Mouse (Mus musculus) gastrocnemius, postnatal 14 days (tissue): ENCODE measurements at regions not wholly inside any gene's neighbourhood (a gene's known extent, or its start where the extent isn't known, plus 50 kb on each side); places are given as distances from the start of the nearest gene placed in this dataset.
A peak's percentile ranks its signal among the peaks of the same experiment; 100 is the strongest.

Experiments
- DNase-seq: peaks from one replicate; pipeline ENCODE4 v3.0.0; 2021; ENCODE audit warnings: mixed read lengths
- intact Hi-C: fragments of 180-260 bp; cut with DNase I; formaldehyde crosslinking; loops from one replicate; pipeline ENCODE4 v1.15.1; 2025; ENCODE audit warnings: low total_unique reads

DNA sequence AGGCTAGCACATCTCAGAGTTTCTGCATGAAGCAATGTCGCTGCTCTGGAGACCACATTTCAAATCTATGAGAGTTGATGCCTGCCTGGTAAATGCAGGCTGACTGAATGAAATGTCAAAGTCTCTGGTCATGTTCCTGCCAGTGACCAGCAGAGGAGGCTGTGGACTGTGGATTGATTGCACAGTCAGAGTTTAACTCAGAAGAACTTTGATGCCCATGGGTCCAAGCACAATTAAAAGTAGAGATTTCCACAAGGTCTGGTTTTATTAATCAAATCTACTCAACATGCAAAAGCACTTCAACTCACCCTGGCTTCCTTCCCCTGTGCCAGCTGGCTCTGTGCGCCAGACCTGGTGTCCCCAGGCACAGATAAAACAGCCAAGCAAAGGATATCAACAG, 81.3 kb downstream of the Hsd17b3 start:
- DNase-seq, result no peak
- intact Hi-C loops, result no loop called here

GRCm38 (mm10) chr13:64002945-64003459, 86.0 kb downstream of the Hsd17b3 start:
- peak; percentile 11 for DNase-seq
- intact Hi-C loops, result no loop called here

DNA sequence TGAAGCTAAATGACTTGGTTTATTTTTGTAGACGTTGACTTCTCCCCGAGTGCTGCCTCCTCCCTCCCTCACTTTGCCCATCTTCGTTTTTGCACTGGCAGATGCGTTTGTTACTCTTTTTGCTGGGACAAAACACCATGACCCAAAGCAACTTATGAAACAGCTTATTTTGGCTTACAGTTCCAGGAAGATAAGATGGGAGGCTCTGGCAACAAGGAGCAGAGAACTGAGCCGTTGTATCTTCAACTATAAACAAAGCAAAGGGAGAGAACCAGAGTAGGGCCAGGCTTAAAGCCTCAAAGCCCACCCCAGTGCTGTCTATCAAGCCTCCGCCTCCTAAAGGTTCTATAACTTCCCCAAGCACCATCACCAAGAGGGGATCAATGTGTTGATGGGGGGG, 88.7 kb downstream of the Hsd17b3 start:
- intact Hi-C loops, result no loop called here

GRCm38 (mm10) chr13:63998647-63999046, 90.4 kb downstream of the Hsd17b3 start:
- no peak for DNase-seq
- intact Hi-C loops, result no loop called here

More for the DNA sequence above, 88.7 kb downstream of the Hsd17b3 start:
- no peak for DNase-seq

DNA sequence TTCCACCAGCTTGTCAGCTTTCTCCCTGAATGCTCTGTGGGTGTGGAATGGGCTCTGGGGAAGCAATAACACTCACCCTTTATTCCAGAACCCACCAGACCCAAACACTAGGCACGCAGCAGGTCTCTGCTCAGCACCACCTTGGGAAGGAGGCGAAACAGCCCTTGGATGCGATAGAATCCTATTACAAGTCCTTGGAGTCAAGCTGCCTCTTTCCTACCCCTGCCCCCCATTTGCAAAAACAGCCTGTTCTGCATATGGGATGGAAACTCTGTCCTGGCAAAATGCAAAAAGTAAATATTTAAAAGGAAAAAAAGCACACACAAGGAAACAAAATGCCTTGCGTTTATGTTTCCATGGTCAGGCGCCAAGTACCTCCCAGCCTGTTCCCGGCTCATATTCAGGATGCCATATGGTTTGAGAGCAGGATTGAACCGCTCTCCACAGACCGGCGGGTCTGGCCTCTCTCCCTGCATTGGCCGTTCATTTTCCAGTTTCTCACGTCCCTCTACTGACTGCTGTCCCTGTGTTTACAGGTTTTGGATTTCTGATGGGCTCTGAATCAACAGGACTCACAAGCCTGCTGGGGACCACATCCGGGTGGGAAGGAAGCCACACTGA, 95.1 kb downstream of the Hsd17b3 start:
- intact Hi-C loops, result no loop called here

GRCm38 (mm10) chr13:63992989-63993388, 96.0 kb downstream of the Hsd17b3 start:
- intact Hi-C loops, result no loop called here
- DNase-seq, result no peak

More for the DNA sequence above, 95.1 kb downstream of the Hsd17b3 start:
- DNase-seq, result no peak

DNA sequence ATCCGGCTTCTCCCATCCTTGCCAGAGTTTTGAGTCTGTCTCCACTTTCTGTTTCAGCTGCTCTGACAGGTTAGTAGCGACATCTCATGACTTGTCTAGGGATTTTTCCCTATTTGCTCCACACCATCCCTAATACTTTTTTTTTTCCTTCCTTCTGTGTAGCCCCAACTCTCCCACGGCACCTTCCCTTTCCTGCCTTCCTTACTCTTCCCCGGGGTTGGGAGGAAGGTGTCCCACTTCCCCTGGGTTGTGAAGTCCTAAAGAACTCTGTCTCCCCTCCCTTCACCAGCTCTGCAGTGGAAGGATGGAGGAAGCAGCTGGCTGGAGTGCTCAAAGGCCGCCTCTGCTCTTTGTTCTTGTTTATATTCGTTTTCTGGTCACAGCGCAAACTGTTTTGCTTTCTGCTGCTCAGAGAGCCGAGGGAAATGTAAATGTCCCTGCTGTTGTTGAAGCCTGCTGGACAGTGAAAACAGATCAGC, 98.5 kb downstream of the Hsd17b3 start:
- intact Hi-C loops, result no loop called here
- no peak for DNase-seq

DNA sequence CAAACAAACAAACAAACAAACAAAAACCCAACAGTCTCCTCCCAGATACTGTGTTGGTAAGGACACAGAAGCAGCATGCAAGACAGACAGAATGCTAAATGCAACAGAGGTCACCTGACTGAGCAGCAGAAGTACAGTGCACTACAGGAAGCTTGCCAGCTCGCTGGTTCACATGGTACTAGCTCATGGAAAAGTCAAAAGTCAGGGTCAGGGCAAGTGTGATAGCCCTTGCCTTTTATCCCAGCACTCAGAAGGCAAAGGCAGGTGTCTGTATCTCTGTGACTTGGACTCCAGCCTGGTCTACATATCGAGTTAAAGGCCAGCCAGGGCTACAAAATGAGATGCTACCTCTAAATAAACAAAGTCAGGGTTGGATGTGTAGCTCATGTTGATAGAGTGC, 99.3 kb downstream of the Hsd17b3 start:
- intact Hi-C loops, result no loop called here

DNA sequence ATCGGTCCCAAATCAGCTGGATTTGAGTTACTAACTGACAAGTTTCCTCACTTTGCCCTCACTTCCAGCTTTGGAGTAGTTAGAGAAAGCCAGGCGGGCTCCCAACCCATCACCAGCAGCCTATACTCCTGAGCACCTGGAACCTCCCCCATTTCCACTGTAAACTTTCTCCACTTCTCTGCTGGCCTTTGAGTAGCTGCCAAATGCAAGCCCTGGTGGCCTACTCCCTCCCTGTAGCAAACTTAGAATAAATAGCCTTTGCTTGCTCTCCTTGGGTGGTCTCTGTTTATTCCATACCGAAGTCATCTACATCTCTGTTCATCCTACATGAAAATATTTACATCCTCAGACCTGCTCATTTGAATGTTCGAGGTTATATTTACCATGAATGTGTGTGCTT, 100.8 kb downstream of the Hsd17b3 start:
- intact Hi-C loops, result no loop called here

More for the DNA sequence above, 99.3 kb downstream of the Hsd17b3 start:
- DNase-seq, result no peak

DNA sequence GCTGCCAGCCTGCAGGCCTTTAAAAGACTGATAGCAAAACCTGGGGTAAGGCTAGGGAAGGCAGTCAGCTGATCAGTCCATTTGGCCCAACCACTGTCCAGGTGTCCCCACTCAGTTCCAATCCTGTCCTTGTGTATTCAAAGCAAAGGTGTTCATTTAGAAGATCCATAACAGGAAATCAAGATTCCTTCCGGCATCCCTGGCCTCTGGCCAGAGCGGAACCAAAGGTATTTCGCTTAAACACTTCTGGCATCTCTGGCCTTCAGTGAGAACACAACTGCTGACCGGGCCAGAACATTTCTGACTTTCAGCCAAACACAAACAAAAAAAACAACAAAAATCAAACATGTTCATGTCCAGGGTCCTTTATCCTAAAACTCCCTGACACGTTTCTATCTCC, 102.3 kb downstream of the Hsd17b3 start:
- peak; percentile 11 for DNase-seq
- intact Hi-C loops, result no loop called here

More for the DNA sequence above, 100.8 kb downstream of the Hsd17b3 start:
- no peak for DNase-seq

DNA sequence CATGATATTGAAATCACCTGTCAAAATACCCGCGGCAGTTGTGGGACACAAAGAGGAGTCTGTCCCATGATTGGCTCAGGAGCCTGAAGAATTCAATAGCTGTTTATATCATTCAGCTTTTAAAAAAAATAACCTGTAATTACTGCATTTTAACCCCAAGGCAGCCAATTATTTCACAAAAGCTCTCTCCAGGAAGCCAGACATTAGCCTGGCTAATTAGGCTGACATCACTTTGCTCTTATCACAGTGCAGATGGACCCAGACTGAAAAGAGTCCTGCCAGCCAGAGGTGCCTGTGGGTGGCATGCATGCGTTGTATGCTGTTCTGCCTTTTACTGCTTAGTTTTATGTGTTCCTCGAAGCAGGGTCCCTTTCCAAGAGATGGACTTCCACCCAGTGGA, 103.4 kb downstream of the Hsd17b3 start:
- DNase-seq, result no peak
- intact Hi-C loops, result no loop called here

DNA sequence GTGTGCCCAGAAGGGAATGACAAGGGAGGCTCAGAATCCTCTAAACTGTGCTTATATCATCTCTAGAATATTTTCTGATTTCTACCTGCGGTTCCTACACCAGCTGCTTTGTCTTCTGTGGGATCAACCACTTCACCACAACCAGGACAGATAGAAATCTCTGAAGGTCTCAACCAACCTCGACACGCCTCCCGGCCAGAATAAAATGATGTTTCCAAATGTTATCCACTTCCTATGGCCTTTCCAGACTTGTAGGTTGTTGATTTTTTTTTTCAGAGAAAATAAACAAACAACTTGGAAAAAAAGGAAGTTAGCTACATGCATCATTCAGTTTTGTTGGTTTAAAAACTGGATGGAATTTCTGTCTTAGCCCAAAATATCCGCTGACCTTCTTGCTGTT, 103.9 kb downstream of the Hsd17b3 start:
- intact Hi-C loops, result no loop called here

DNA sequence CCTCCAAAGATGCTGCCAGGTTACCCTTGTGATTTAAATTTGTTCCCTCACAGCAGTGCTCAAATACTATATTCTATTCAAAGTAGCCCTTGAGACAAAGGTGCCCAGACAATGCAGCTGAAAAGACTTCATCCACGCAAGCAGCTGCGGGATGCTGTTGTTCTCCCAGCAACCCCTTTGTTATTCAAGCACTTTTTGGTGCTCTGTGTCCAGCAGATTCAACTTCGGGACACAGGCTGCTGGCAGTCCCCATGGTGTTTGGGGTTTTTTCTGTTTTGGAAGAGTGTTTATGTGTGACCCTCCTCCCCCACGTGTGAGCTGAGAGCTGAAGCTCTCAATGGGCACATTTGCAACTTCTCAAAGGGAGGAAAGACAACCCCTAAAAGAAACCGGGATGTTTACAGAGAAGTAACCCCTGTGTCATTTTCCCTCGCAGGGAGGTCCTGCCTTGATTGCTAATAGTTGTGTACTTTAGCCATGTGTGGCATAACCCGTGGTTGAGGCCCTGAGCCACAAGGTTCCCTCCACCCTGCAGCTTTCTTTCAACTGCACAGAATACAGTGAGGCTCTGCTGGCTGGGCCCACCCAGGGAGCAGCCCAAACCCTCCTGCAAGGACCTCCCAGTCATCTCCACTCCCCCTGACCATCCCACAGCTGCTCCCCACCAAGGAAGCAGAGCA, 108.9 kb downstream of the Hsd17b3 start:
- intact Hi-C loops, result no loop called here
- no peak for DNase-seq

More for the DNA sequence above, 103.9 kb downstream of the Hsd17b3 start:
- DNase-seq, result no peak

- no peak for DNase-seq
- intact Hi-C loops, result no loop called here
Observed at GRCm38 (mm10) chr13:63979581-63979980, 109.4 kb downstream of the Hsd17b3 start.

GRCm38 (mm10) chr13:63969907-63970306, 119.1 kb downstream of the Hsd17b3 start:
- intact Hi-C loops, result no loop called here

GRCm38 (mm10) chr13:63968623-63969022, 120.4 kb downstream of the Hsd17b3 start:
- no peak for DNase-seq
- intact Hi-C loops, result no loop called here

More at GRCm38 (mm10) chr13:63969907-63970306, 119.1 kb downstream of the Hsd17b3 start:
- DNase-seq, result no peak

DNA sequence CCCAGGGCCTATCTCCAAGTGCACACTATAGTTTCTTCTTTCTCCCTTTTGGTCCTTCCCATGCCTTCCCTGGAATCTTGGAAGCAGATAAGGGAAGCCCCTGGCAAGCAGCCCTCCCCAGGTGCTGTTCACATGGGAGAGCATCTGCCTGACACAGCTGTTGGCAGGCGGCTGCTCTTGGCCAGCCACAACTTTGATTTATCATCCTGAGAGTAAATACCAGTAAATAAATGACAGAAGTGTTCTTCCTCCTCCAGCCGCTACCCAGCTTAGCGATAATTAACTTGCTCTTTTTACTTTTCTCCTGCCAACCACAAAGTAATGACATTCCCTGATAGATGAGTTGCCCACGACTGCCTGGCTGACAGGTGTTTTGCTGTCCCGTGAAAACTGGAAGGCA, 131.9 kb downstream of the Hsd17b3 start:
- DNase-seq, result no peak
- intact Hi-C loops, result no loop called here

- intact Hi-C loops, result no loop called here
- no peak for DNase-seq
Observed at GRCm38 (mm10) chr13:63954305-63954704, 134.7 kb downstream of the Hsd17b3 start.

DNA sequence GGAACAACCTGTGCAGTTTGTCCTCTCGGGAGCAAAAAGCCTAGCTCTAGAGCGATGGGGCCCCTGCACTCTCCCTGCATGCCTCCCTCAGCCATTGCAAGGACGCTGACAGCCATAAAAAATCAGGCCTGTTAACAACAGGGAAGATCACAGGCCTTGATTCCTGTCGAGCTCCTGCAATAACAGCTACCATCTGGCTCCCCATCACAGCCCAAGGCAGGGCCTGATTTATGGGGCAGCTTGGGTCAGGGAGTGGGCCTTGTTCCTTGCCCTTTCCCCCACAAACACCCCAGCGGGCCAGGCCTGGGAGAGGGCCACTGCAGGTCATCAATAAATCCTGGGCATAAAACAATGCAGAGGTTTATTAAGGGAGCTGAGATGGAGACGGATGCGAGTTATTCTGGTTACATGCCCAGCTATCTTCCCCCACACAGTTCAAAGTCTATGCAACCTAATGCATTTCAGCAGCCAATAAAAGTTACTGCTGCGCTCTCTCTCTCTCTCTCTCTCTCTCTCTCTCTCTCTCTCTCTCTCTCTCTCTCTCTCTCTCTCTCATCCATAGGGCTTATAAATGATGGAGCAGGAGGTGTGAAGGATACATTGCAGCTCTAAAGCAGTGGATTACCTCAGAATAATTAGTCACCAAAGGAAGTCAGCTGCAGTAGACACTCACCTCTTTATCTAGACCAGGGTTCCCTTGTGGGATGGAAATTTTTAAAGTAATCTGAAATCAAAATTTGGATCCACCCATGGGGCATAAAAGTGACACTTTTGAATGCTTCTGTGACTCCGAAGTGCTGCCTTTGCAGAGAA, 136.9 kb downstream of the Hsd17b3 start:
- no peak for DNase-seq
- intact Hi-C loops, result no loop called here

DNA sequence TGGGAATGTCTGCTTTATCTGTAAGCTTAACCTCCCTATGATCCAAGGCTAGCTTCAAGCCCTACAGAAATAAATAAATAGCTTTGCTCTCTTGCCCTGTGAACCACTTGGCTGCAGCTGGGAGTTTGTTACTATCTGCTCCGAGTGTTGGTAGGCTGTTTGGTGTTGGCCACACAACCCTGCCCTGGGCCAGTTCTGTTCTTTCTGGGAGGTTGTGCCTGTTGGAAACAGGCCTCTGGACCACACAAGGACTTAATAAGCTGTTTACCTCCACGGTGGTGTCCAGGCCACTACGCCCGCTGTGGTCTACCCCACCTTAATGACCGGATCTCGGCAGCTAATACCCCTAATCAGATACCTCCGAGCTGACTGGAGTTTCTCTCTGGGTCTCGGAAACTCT, 136.1 kb downstream of the Ercc6l2 start:
- DNase-seq, result no peak
- intact Hi-C loops, result no loop called here
